Mouse (Mus musculus) CH12.LX (cell line): ENCODE results near the gene Acot7.

Experiments
- CTCF ChIP-seq, 2 experiments: IDR thresholded peaks in 1 of 2; conservative IDR thresholded peaks in 1 of 2; 2 replicates each; pipeline ENCODE4 v1.5.1; 2011 to 2012; ENCODE audit warnings: low read depth in 2 of 2, low read length in 2 of 2, improper control_type of control experiment in 1 of 2, inconsistent platforms in 1 of 2, mild to moderate bottlenecking in 1 of 2, moderate library complexity in 1 of 2
- EP300 ChIP-seq: IDR thresholded peaks from 2 replicates; pipeline ENCODE4 v1.6.1; 2011; ENCODE audit warnings: low read length, improper control_type of control experiment
- KAT2A ChIP-seq: IDR thresholded peaks from 2 replicates; pipeline ENCODE4 v1.6.1; 2012; ENCODE audit warnings: low read length, improper control_type of control experiment, inconsistent platforms; ENCODE audit not compliant: insufficient replicate concordance
- MAX ChIP-seq: IDR thresholded peaks from 2 replicates; pipeline ENCODE4 v1.6.1; 2011; ENCODE audit warnings: low read length, improper control_type of control experiment
- POLR2A ChIP-seq: IDR thresholded peaks from 2 replicates; pipeline ENCODE4 v1.6.1; 2011; ENCODE audit warnings: low read depth, mild to moderate bottlenecking, improper control_type of control experiment, low read length
- POLR2AphosphoS2 ChIP-seq: IDR thresholded peaks from 2 replicates; pipeline ENCODE4 v1.6.1; 2011; ENCODE audit warnings: low read depth, low read length, improper control_type of control experiment
- RAD21 ChIP-seq: IDR thresholded peaks from 2 replicates; pipeline ENCODE4 v1.6.1; 2011; ENCODE audit warnings: low read depth, mild to moderate bottlenecking, low read length, improper control_type of control experiment, moderate library complexity
- USF1 ChIP-seq: IDR thresholded peaks from 2 replicates; pipeline ENCODE4 v1.6.1; 2014; ENCODE audit warnings: low read depth, mild to moderate bottlenecking, inconsistent platforms, low read length, improper control_type of control experiment

DNA sequence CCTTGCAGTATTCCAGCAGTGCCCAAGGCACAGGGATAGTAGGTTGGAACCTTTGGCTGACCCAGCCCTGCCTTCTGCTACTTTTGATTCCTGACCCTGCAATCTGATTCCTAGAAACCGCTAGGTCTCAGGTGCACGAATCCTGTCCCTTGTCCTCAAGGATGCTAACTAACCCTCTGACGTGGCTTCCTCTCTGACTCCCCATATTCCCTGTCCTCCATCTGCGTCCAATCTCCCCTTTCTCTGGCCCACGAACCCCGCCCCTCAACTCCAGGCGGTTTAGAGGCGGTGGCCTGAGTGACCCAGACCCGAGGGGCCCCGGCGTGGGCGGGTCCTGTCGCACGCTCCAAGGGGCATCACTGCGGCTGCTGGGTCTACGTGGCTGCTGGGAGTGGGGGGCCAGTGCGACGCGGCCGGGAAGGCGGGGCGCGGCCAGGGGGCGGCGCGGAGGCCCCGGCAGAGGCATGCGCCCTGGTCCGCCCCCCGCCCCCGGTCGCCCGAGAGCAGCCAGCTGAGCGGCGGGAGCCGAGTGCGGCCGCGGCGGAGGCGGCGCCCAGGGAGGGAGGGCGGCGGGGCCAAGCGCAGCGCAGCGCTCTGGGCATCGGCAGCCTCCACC, 95.8 kb downstream of the Acot7 start, which contains the start of gene Gpr153:
- TF ChIP-seq USF1 (no peak), RAD21 (no peak), MAX (no peak), POLR2AphosphoS2 (no peak), CTCF (conservative IDR thresholded peaks at IDR 0.05 in 1 of 2, IDR thresholded peaks at IDR 0.05 in 1 of 2; ENCODE audit: low read depth in 2 of 2, low read length in 2 of 2) (no peak), EP300 (no peak), POLR2A (no peak), KAT2A (no peak)
